Mouse (Mus musculus) adrenal gland, adult (tissue): ENCODE results near the gene Myo1e.

Experiments used
- DNase-seq, 2 experiments: peaks; one replicate each; pipeline ENCODE4 v3.0.0; 2022 to 2023; ENCODE audit warnings: low spot score in 1 of 2; ENCODE audit not compliant: inconsistent age in 2 of 2

Myo1e gene

GRCm38 (mm10) chr9:70401937-70402539, 194.9 kb downstream of the Myo1e start:
- DNase-seq: no peak

- DNase-seq: peak; percentile 42 to 62
These were observed 199.4 kb downstream of the Myo1e start for GRCm38 (mm10) chr9:70406596-70406995.

GRCm38 (mm10) chr9:70408791-70409190, 201.6 kb downstream of the Myo1e start:
- DNase-seq: peak in 1 of 2 experiments; percentile 63

GRCm38 (mm10) chr9:70409743-70410142, 202.6 kb downstream of the Myo1e start:
- no peak for DNase-seq

- no peak for DNase-seq
These were observed 203.5 kb downstream of the Myo1e start for GRCm38 (mm10) chr9:70410668-70411067.

- DNase-seq: no peak
These were observed 205.9 kb downstream of the Myo1e start for GRCm38 (mm10) chr9:70413038-70413437.

GRCm38 (mm10) chr9:70416412-70416811, 209.3 kb downstream of the Myo1e start:
- no peak for DNase-seq

- DNase-seq: peak; percentile 88 to 95
These were observed 214.3 kb downstream of the Myo1e start, which contains the start of gene Ccnb2 for GRCm38 (mm10) chr9:70421257-70422056. TSS of gene Ccnb2 (minus strand) at chr9:70421547.

- DNase-seq: peak in 1 of 2 experiments; percentile 61
These were observed 215.5 kb downstream of the Myo1e start for GRCm38 (mm10) chr9:70422661-70423060.

GRCm38 (mm10) chr9:70439959-70440358, 232.8 kb downstream of the Myo1e start:
- no peak for DNase-seq

GRCm38 (mm10) chr9:70449072-70449471, 241.9 kb downstream of the Myo1e start:
- no peak for DNase-seq
